Comparison of ENCODE assay signal across 8 mouse cellular contexts in the genomic region with DNA sequence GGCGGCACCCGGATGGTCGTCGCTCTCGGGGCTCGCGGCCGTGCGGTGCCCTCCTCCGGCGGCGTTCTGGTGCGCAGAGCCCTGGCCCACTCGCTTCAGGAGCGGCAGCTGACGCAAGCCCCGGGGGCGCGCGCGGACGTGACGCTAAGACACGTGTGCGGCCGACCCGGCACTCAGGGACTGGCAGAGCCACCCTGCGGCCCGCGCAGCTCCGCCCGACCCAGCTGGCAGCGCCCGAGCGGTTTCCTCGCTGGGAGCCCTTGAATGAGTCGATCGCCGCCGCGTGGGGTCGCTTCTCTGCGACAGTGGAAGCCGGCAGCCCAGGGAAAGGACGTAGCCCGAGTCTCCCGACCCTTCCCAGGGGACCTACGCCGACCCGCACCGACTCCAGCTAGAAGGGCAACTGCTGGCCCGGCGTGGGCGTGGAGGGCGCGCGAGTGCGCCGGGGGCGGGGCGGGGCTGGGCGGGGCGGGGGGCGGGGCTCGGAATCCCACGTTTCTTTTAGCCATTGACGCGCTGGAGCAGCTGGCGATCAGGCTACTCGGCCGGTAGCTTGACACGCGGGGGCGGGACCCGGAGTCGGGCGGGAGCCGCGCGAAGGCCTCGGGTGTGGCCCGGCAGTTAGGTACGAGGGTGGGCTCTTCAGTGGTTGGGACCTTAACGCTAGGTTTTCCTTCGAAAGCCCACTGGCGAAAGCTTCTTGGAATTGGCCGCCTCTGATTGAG. TPM values are rescaled to one million over a fixed set of nuclear protein-coding genes. Genes with fewer than 3 reads are reported as not detected.
DNase-seq lines count a peak whose midpoint lies in the region; ATAC-seq lines count a peak whose summit lies in the region.

A gene (minus strand): TSS at position 404 of the 725 bp plus-strand sequence.

- under 1% methylated on average over 84 of the region's 87 CpGs for WGBS in intestine, embryonic 15.5 days

- peak within 1 kb of the TSS; percentile 90 for H3K4me3 ChIP-seq in intestine, embryonic 15.5 days (replicated peaks)

- intact Hi-C loops in gastrocnemius, postnatal 36 days (cut with DNase I), result loop anchor here (5.0 to 10.0 kb wide), 2 partner anchors 35 to 177 kb away; no protein-coding TSS in a partner anchor
- intact Hi-C loops in left cerebral cortex, postnatal 14 days (cut with DNase I), result loop anchor here (5.0 to 10.0 kb wide), 2 partner anchors 35 to 117 kb away; a partner anchor contains a TSS

- no peaks in the 10 kb centered on the region for H3K9me3 ChIP-seq in intestine, embryonic 15.5 days

- H3K36me3 ChIP-seq in intestine, embryonic 15.5 days, result no peaks in the 10 kb centered on the region

- peak within 1 kb of the TSS; percentile 95 for H3K4me2 ChIP-seq in intestine, embryonic 15.5 days (replicated peaks)

- no peaks in the 10 kb centered on the region for H3K27me3 ChIP-seq in intestine, embryonic 15.5 days (replicated peaks)

- peak; percentile 90 for DNase-seq in adrenal gland, adult 8-10 months
- peak; percentile 56 for DNase-seq in embryo, embryonic 11.5 days (ENCODE audit: low read depth, low spot score)
- DNase-seq in gastrocnemius, postnatal 36 days, result peak; percentile 80 to 89
- peak; percentile 95 for DNase-seq in left cerebral cortex, postnatal 14 days (ENCODE audit: low spot score in 2 of 2)
- peak; percentile 96 for DNase-seq in right cerebral cortex, postnatal 14 days
- DNase-seq in urinary bladder, postnatal 25 days (ENCODE audit: low spot score), result peak; percentile 81

- 0 out of 2 replicates have a peak, but pooled peaks cover 5% of the 10 kb centered on the region for H3K4me1 ChIP-seq in intestine, embryonic 15.5 days (replicated peaks)

- ATAC-seq in intestine, embryonic 15.5 days, result peak; percentile 94
- ATAC-seq in megakaryocyte-erythroid progenitor cell, adult 5-6 weeks (replicated peaks; ENCODE audit: low FRiP score, low TSS enrichment, poor library complexity, severe bottlenecking), result peak; percentile 81

- H3K9ac ChIP-seq in intestine, embryonic 15.5 days, result peak within 1 kb of the TSS; percentile 80

- H3K27ac ChIP-seq in intestine, embryonic 15.5 days, result peak within 1 kb of the TSS; percentile 90

RNA-seq across cellular contexts. Expression of the gene that starts here (rescaled TPM):
- total RNA-seq in adrenal gland, adult 8-10 months (2022), result 10 to 100 TPM; 14.2 to 23.9 (median 15.3) TPM
- total RNA-seq in gastrocnemius, postnatal 36 days (2021), result 1 to 10 TPM; 8.4 to 9.1 TPM
- 4.7 and 5.7 TPM in 2 replicates for polyA plus RNA-seq in intestine, embryonic 15.5 days (2015; fragmentation: Nextera tagmentation; extraction: Ambion mirVana)
- 10 to 100 TPM; 18.5 to 20.8 TPM for total RNA-seq in left cerebral cortex, postnatal 14 days (2021)
- total RNA-seq in megakaryocyte-erythroid progenitor cell, adult 5-6 weeks (2014; fragmentation: Nextera tagmentation), result 6.0 and 14.6 TPM in 2 replicates
- 11.6 and 14.9 TPM in 2 replicates for total RNA-seq in megakaryocyte-erythroid progenitor cell, adult 5-6 weeks (2017)

Comparison
In these comparisons a context has a peak if more than half of its experiments do, and no peak if none do; other contexts are left out.
1. Peak in every context shown above with its lines: DNase-seq, ATAC-seq, H3K4me3 ChIP-seq and H3K27ac ChIP-seq.